Mouse (Mus musculus): ENCODE results near the gene Piwil4. TPM values are rescaled to one million over a fixed set of nuclear protein-coding genes. Genes with fewer than 3 reads are reported as not detected.

Piwil4 gene
- polyA plus RNA-seq, 2 experiments: 0.08 to 0.18 TPM

GRCm38 (mm10) chr9:14758590-14758989 is 18.1 kb upstream of the Piwil4 start:
- WGBS: 73% methylated on average over 7 of the region's 7 CpGs
- Histone ChIP-seq H3K27ac (replicated peaks; ENCODE audit: low read depth, low read length) (no peak overlapping the region), H3K4me2 (replicated peaks; ENCODE audit: low read depth, low read length, severe bottlenecking) (no peak overlapping the region), H3K4me3 (replicated peaks; ENCODE audit: low read length) (no peak overlapping the region), H3K36me3 (ENCODE audit: control insufficient read depth, insufficient read depth, low read length) (no peaks in the 10 kb centered on the region), H3K9me3 (ENCODE audit: control insufficient read depth, low read length) (no peaks in the 10 kb centered on the region), H3K9ac (ENCODE audit: low read depth, low read length, severe bottlenecking) (no peak overlapping the region), H3K4me1 (ENCODE audit: control insufficient read depth, insufficient read depth, low read length) (no peaks in the 10 kb centered on the region), H3K27me3 (ENCODE audit: control insufficient read depth, insufficient read depth, low read length) (no peaks in the 10 kb centered on the region)
- no peak for DNase-seq (ENCODE audit: low spot score)
- ATAC-seq (ENCODE audit: low FRiP score, low read depth): no peak
- no peak for TF ChIP-seq POLR2A (IDR thresholded peaks at IDR 0.05; ENCODE audit: borderline replicate concordance, extremely low read depth, insufficient read depth, insufficient read length)

- no peak overlapping the region for H3K9ac ChIP-seq (ENCODE audit: low read depth, low read length, severe bottlenecking)
- H3K27me3 ChIP-seq (ENCODE audit: control insufficient read depth, insufficient read depth, low read length): no peaks in the 10 kb centered on the region
- H3K27ac ChIP-seq (replicated peaks; ENCODE audit: low read depth, low read length): no peak overlapping the region
- no peak overlapping the region for H3K4me3 ChIP-seq (replicated peaks; ENCODE audit: low read length)
- ATAC-seq (ENCODE audit: low FRiP score, low read depth): no peak
- no peaks in the 10 kb centered on the region for H3K9me3 ChIP-seq (ENCODE audit: control insufficient read depth, low read length)
- 82% methylated on average over 3 of the region's 3 CpGs for WGBS
- no peaks in the 10 kb centered on the region for H3K36me3 ChIP-seq (ENCODE audit: control insufficient read depth, insufficient read depth, low read length)
- no peak for TF ChIP-seq POLR2A (IDR thresholded peaks at IDR 0.05; ENCODE audit: borderline replicate concordance, extremely low read depth, insufficient read depth, insufficient read length)
- H3K4me1 ChIP-seq (ENCODE audit: control insufficient read depth, insufficient read depth, low read length): peaks cover 3% of the 10 kb centered on the region; the same call in 1 of the 2 replicates
- H3K4me2 ChIP-seq (replicated peaks; ENCODE audit: low read depth, low read length, severe bottlenecking): no peak overlapping the region
- DNase-seq (ENCODE audit: low spot score): no peak
These were observed 13.9 kb upstream of the Piwil4 start for GRCm38 (mm10) chr9:14754469-14754868.

- H3K4me1 ChIP-seq (ENCODE audit: control insufficient read depth, insufficient read depth, low read length): peaks cover 3% of the 10 kb centered on the region; the same call in 1 of the 2 replicates
- no peak overlapping the region for H3K4me2 ChIP-seq (replicated peaks; ENCODE audit: low read depth, low read length, severe bottlenecking)
- no peak overlapping the region for H3K9ac ChIP-seq (ENCODE audit: low read depth, low read length, severe bottlenecking)
- H3K4me3 ChIP-seq (replicated peaks; ENCODE audit: low read length): no peak overlapping the region
- H3K27me3 ChIP-seq (ENCODE audit: control insufficient read depth, insufficient read depth, low read length): no peaks in the 10 kb centered on the region
- no peak overlapping the region for H3K27ac ChIP-seq (replicated peaks; ENCODE audit: low read depth, low read length)
- DNase-seq (ENCODE audit: low spot score): no peak
- H3K36me3 ChIP-seq (ENCODE audit: control insufficient read depth, insufficient read depth, low read length): no peaks in the 10 kb centered on the region
- no peak for ATAC-seq (ENCODE audit: low FRiP score, low read depth)
- no peaks in the 10 kb centered on the region for H3K9me3 ChIP-seq (ENCODE audit: control insufficient read depth, low read length)
- TF ChIP-seq POLR2A (IDR thresholded peaks at IDR 0.05; ENCODE audit: borderline replicate concordance, extremely low read depth, insufficient read depth, insufficient read length): no peak
These were observed 13.4 kb upstream of the Piwil4 start for GRCm38 (mm10) chr9:14753947-14754346.

GRCm38 (mm10) chr9:14752001-14752522 is 11.5 kb upstream of the Piwil4 start, which contains the start of gene Fut4:
TSS of gene Fut4 (minus strand) at chr9:14752393.
- Histone ChIP-seq H3K27me3 (ENCODE audit: control insufficient read depth, insufficient read depth, low read length) (no peaks in the 10 kb centered on the region), H3K9me3 (ENCODE audit: control insufficient read depth, low read length) (no peaks in the 10 kb centered on the region), H3K4me3 (replicated peaks; ENCODE audit: low read length) (peak within 1 kb of the TSS; percentile 52), H3K4me1 (ENCODE audit: control insufficient read depth, insufficient read depth, low read length) (peaks cover 9% of the 10 kb centered on the region; the same call in 1 of the 2 replicates), H3K4me2 (replicated peaks; ENCODE audit: low read depth, low read length, severe bottlenecking) (peak within 1 kb of the TSS; percentile 94), H3K36me3 (ENCODE audit: control insufficient read depth, insufficient read depth, low read length) (no peaks in the 10 kb centered on the region), H3K9ac (ENCODE audit: low read depth, low read length, severe bottlenecking) (peak within 1 kb of the TSS; percentile 69), H3K27ac (replicated peaks; ENCODE audit: low read depth, low read length) (peak within 1 kb of the TSS; percentile 48; the same call in 1 of the 2 replicates)
- under 1% methylated on average over 21 of the region's 28 CpGs for WGBS
- peak; percentile 49 for ATAC-seq (ENCODE audit: low FRiP score, low read depth)
- DNase-seq (ENCODE audit: low spot score): peak; percentile 42
- no peak for TF ChIP-seq POLR2A (IDR thresholded peaks at IDR 0.05; ENCODE audit: borderline replicate concordance, extremely low read depth, insufficient read depth, insufficient read length)

GRCm38 (mm10) chr9:14751503-14752000 is 11.0 kb upstream of the Piwil4 start:
- peak overlapping the region; percentile 69 for H3K9ac ChIP-seq (ENCODE audit: low read depth, low read length, severe bottlenecking)
- H3K4me2 ChIP-seq (replicated peaks; ENCODE audit: low read depth, low read length, severe bottlenecking): peak overlapping the region; percentile 94
- WGBS: under 1% methylated on average over 35 of the region's 50 CpGs
- no peaks in the 10 kb centered on the region for H3K9me3 ChIP-seq (ENCODE audit: control insufficient read depth, low read length)
- peak overlapping the region; percentile 48; the same call in 1 of the 2 replicates for H3K27ac ChIP-seq (replicated peaks; ENCODE audit: low read depth, low read length)
- ATAC-seq (ENCODE audit: low FRiP score, low read depth) (peak; percentile 70), DNase-seq (ENCODE audit: low spot score) (peak; percentile 24)
- no peak for TF ChIP-seq POLR2A (IDR thresholded peaks at IDR 0.05; ENCODE audit: borderline replicate concordance, extremely low read depth, insufficient read depth, insufficient read length)
- no peaks in the 10 kb centered on the region for H3K36me3 ChIP-seq (ENCODE audit: control insufficient read depth, insufficient read depth, low read length)
- peak overlapping the region; percentile 52 for H3K4me3 ChIP-seq (replicated peaks; ENCODE audit: low read length)
- H3K4me1 ChIP-seq (ENCODE audit: control insufficient read depth, insufficient read depth, low read length): peaks cover 11% of the 10 kb centered on the region; the same call in 1 of the 2 replicates
- no peaks in the 10 kb centered on the region for H3K27me3 ChIP-seq (ENCODE audit: control insufficient read depth, insufficient read depth, low read length)
